Mouse (Mus musculus): ENCODE measurements around the gene Phyhipl. TPM values are rescaled to one million over a fixed set of nuclear protein-coding genes. Genes with fewer than 3 reads are reported as not detected.

Gene Phyhipl
- total and polyA plus RNA-seq, 2 experiments from 2014 or later, result 38.5 to 307 TPM

GRCm38 (mm10) chr10:70534571-70534970 is 121.2 kb downstream of the Phyhipl start:
- no peak for DNase-seq (ENCODE audit: low spot score)
- Histone ChIP-seq H3K27ac (ENCODE audit: low read depth, low read length) (no peak overlapping the region), H3K9me3 (ENCODE audit: low read length) (no peaks in the 10 kb centered on the region), H3K4me1 (ENCODE audit: insufficient read depth, low read length) (no peaks in the 10 kb centered on the region), H3K27me3 (ENCODE audit: insufficient read depth, low read length) (no peaks in the 10 kb centered on the region), H3K9ac (replicated peaks; ENCODE audit: low read length, poor library complexity, severe bottlenecking) (no peak overlapping the region), H3K36me3 (ENCODE audit: insufficient read depth, low read length) (peaks cover 26% of the 10 kb centered on the region), H3K4me3 (ENCODE audit: low read depth, low read length) (no peak overlapping the region), H3K4me2 (ENCODE audit: low read depth, low read length, poor library complexity, severe bottlenecking) (no peak overlapping the region)
- WGBS, result 95% methylated on average over 10 of the region's 10 CpGs
- ATAC-seq (ENCODE audit: low FRiP score), result no peak
- TF ChIP-seq CTCF (IDR thresholded peaks at IDR 0.05), result no peak

DNA sequence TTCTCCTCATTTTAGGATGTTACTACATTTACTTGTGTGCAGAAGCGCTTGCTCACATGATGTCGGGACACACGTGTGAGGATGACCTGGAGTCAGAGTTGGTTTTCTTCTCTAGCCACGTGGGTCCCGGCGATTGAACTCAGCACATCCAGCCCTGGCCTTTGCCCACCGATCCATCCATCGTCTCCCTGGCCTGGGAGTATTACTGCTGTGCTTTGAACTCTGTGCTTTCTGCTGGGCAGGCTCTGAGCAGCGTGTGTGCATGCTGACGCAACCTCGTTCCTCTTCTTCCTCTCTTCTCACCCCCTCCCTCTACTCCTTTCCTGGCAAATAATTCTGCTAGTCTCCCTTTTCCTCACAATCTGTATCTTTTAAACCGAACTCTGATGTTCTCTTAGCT is 121.8 kb downstream of the Phyhipl start:
- H3K9me3 ChIP-seq (ENCODE audit: low read length), result no peaks in the 10 kb centered on the region
- ATAC-seq (ENCODE audit: low FRiP score), result no peak
- TF ChIP-seq CTCF (IDR thresholded peaks at IDR 0.05), result no peak

GRCm38 (mm10) chr10:70533301-70533781 is 122.4 kb downstream of the Phyhipl start:
- no peak overlapping the region for H3K4me2 ChIP-seq (ENCODE audit: low read depth, low read length, poor library complexity, severe bottlenecking)
- H3K4me3 ChIP-seq (ENCODE audit: low read depth, low read length), result no peak overlapping the region
- H3K9ac ChIP-seq (replicated peaks; ENCODE audit: low read length, poor library complexity, severe bottlenecking), result no peak overlapping the region
- no peaks in the 10 kb centered on the region for H3K4me1 ChIP-seq (ENCODE audit: insufficient read depth, low read length)
- TF ChIP-seq CTCF (IDR thresholded peaks at IDR 0.05), result peak; percentile 15
- no peaks in the 10 kb centered on the region for H3K9me3 ChIP-seq (ENCODE audit: low read length)
- ATAC-seq (ENCODE audit: low FRiP score), result no peak
- H3K27me3 ChIP-seq (ENCODE audit: insufficient read depth, low read length), result no peaks in the 10 kb centered on the region
- no peak overlapping the region for H3K27ac ChIP-seq (ENCODE audit: low read depth, low read length)
- peaks cover 26% of the 10 kb centered on the region for H3K36me3 ChIP-seq (ENCODE audit: insufficient read depth, low read length)
- WGBS, result 66% methylated on average over 8 of the region's 8 CpGs
- DNase-seq (ENCODE audit: low spot score), result peak; percentile 9

More for the DNA sequence above, 121.8 kb downstream of the Phyhipl start:
- Histone ChIP-seq H3K9ac (replicated peaks; ENCODE audit: low read length, poor library complexity, severe bottlenecking) (no peak overlapping the region), H3K4me1 (ENCODE audit: insufficient read depth, low read length) (no peaks in the 10 kb centered on the region), H3K4me3 (ENCODE audit: low read depth, low read length) (no peak overlapping the region), H3K4me2 (ENCODE audit: low read depth, low read length, poor library complexity, severe bottlenecking) (no peak overlapping the region), H3K27ac (ENCODE audit: low read depth, low read length) (no peak overlapping the region), H3K27me3 (ENCODE audit: insufficient read depth, low read length) (no peaks in the 10 kb centered on the region), H3K36me3 (ENCODE audit: insufficient read depth, low read length) (peaks cover 26% of the 10 kb centered on the region)
- WGBS, result 87% methylated on average over 12 of the region's 12 CpGs
- DNase-seq (ENCODE audit: low spot score), result no peak

DNA sequence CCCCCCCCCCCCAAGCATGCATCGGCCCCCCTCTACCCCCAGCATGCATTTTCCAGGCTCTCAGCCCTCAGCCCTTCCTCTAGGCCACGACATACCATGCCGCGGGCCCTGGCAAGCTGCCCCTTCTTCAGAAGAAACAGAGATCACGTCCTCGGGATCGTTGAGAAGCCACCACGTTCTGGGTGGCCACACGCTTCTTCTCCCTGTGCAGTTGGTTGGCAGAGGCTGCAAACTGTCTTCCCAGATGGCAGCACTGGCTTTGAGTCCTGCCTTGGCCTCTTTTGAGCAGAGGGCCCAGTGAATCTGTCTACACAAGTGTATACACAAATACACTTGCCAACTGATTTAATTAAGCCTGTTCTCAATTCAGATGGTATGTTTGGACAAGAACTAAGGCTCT is 123.5 kb downstream of the Phyhipl start:
- Histone ChIP-seq H3K27ac (ENCODE audit: low read depth, low read length) (no peak overlapping the region), H3K4me1 (ENCODE audit: insufficient read depth, low read length) (no peaks in the 10 kb centered on the region), H3K4me3 (ENCODE audit: low read depth, low read length) (no peak overlapping the region), H3K4me2 (ENCODE audit: low read depth, low read length, poor library complexity, severe bottlenecking) (no peak overlapping the region), H3K9me3 (ENCODE audit: low read length) (no peaks in the 10 kb centered on the region), H3K36me3 (ENCODE audit: insufficient read depth, low read length) (peaks cover 26% of the 10 kb centered on the region), H3K27me3 (ENCODE audit: insufficient read depth, low read length) (no peaks in the 10 kb centered on the region), H3K9ac (replicated peaks; ENCODE audit: low read length, poor library complexity, severe bottlenecking) (no peak overlapping the region)
- TF ChIP-seq CTCF (IDR thresholded peaks at IDR 0.05), result no peak
- DNase-seq (ENCODE audit: low spot score), result peak; percentile 77
- 83% methylated on average over 9 of the region's 9 CpGs for WGBS
- no peak; the same call in 1 of the 2 replicates for ATAC-seq (ENCODE audit: low FRiP score)

- TF ChIP-seq CTCF (IDR thresholded peaks at IDR 0.05), result no peak
- Histone ChIP-seq H3K36me3 (ENCODE audit: insufficient read depth, low read length) (peaks cover 10% of the 10 kb centered on the region), H3K27ac (ENCODE audit: low read depth, low read length) (no peak overlapping the region), H3K4me1 (ENCODE audit: insufficient read depth, low read length) (no peaks in the 10 kb centered on the region), H3K4me2 (ENCODE audit: low read depth, low read length, poor library complexity, severe bottlenecking) (no peak overlapping the region), H3K9me3 (ENCODE audit: low read length) (no peaks in the 10 kb centered on the region), H3K9ac (replicated peaks; ENCODE audit: low read length, poor library complexity, severe bottlenecking) (no peak overlapping the region), H3K4me3 (ENCODE audit: low read depth, low read length) (no peak overlapping the region), H3K27me3 (ENCODE audit: insufficient read depth, low read length) (no peaks in the 10 kb centered on the region)
- DNase-seq (ENCODE audit: low spot score) (peak; percentile 22), ATAC-seq (ENCODE audit: low FRiP score) (no peak)
- 86% methylated on average over 12 of the region's 12 CpGs for WGBS
Observed at GRCm38 (mm10) chr10:70530185-70530823, 125.5 kb downstream of the Phyhipl start.

DNA sequence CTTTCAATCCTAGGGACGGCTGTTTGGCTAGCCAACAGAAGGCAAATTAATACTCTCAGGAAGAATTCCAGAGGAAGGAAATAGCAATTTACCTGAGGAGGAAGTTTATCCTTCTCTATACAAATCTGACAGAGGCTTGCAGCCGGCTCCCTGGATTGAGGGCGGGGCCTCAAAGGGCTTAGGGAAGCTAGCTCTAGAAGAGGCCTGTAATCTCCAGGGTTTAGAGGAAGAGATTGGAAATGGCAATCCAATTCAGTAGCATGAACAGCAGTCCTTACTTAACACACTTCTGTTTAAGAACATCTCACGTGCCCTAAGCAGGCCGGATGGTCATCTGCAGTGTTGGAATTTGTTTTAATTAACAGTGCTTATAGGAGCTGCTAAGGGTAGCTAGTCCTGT is 134.4 kb downstream of the Phyhipl start:
- peak overlapping the region; percentile 85 for H3K4me2 ChIP-seq (ENCODE audit: low read depth, low read length, poor library complexity, severe bottlenecking)
- DNase-seq (ENCODE audit: low spot score) (no peak), ATAC-seq (ENCODE audit: low FRiP score) (no peak)
- no peak overlapping the region for H3K9ac ChIP-seq (replicated peaks; ENCODE audit: low read length, poor library complexity, severe bottlenecking)
- no peaks in the 10 kb centered on the region for H3K27me3 ChIP-seq (ENCODE audit: insufficient read depth, low read length)
- no peak for TF ChIP-seq CTCF (IDR thresholded peaks at IDR 0.05)
- no peaks in the 10 kb centered on the region for H3K9me3 ChIP-seq (ENCODE audit: low read length)
- 16% methylated on average over 5 of the region's 5 CpGs for WGBS
- peak overlapping the region; percentile 18 for H3K27ac ChIP-seq (ENCODE audit: low read depth, low read length)
- peaks cover 13% of the 10 kb centered on the region for H3K4me1 ChIP-seq (ENCODE audit: insufficient read depth, low read length)
- H3K4me3 ChIP-seq (ENCODE audit: low read depth, low read length), result peak overlapping the region; percentile 45
- H3K36me3 ChIP-seq (ENCODE audit: insufficient read depth, low read length), result no peaks in the 10 kb centered on the region; the same call in none of the 2 replicates
